Mouse (Mus musculus) intestine, embryonic 15.5 days (tissue): ENCODE data around the gene Pde6h. TPM values are rescaled to one million over a fixed set of nuclear protein-coding genes. Genes with fewer than 3 reads are reported as not detected.

ENCODE experiments used
- ATAC-seq: fragments of 200-750 bp; cut with Nextera tagmentation; 2 replicates; pipeline ENCODE4 v1.8.0; 2017; ENCODE audit warnings: moderate TSS enrichment, moderate library complexity
- H3K27ac ChIP-seq: fragments of 300-500 bp; sonication (generic); 2 replicates; pipeline ENCODE4 v1.5.1; 2015; ENCODE audit warnings: mild to moderate bottlenecking, inconsistent platforms
- H3K27me3 ChIP-seq: fragments of 300-500 bp; sonication (generic); replicated peaks from 2 replicates; pipeline ENCODE4 v1.6.1; 2015; ENCODE audit warnings: inconsistent platforms
- H3K36me3 ChIP-seq: fragments of 300-500 bp; sonication (generic); 2 replicates; pipeline ENCODE4 v1.6.1; 2015; ENCODE audit warnings: inconsistent platforms
- H3K4me1 ChIP-seq: fragments of 300-500 bp; sonication (generic); replicated peaks from 2 replicates; pipeline ENCODE4 v1.6.1; 2015; ENCODE audit warnings: inconsistent platforms
- H3K4me2 ChIP-seq: fragments of 300-500 bp; sonication (generic); replicated peaks from 2 replicates; pipeline ENCODE4 v1.6.1; 2015; ENCODE audit warnings: mild to moderate bottlenecking, inconsistent platforms
- H3K4me3 ChIP-seq: fragments of 300-500 bp; sonication (generic); replicated peaks from 2 replicates; pipeline ENCODE4 v1.5.1; 2015; ENCODE audit warnings: inconsistent platforms
- H3K9ac ChIP-seq: fragments of 300-500 bp; sonication (generic); 2 replicates; pipeline ENCODE4 v1.6.1; 2015; ENCODE audit warnings: inconsistent platforms
- H3K9me3 ChIP-seq: fragments of 300-500 bp; sonication (generic); 2 replicates; pipeline ENCODE4 v1.6.1; 2016; ENCODE audit warnings: inconsistent platforms
- WGBS: fragments of 180-500 bp; shearing (Covaris S2); methylation state at CpG from one replicate; pipeline ENCODE4 v1.1.7; 2015; 5-methylcytosine and 5-hydroxymethylcytosine counted together
- polyA plus RNA-seq: library from polyadenylated mRNA; unstranded; fragments of >200 nt; fragmentation: Nextera tagmentation; extraction: Ambion mirVana; gene quantifications from 2 replicates; pipeline ENCODE4 v1.2.1, GENCODE M21; 2015

Pde6h gene
- polyA plus RNA-seq, 1 experiment from 2014 or later: not detected

DNA sequence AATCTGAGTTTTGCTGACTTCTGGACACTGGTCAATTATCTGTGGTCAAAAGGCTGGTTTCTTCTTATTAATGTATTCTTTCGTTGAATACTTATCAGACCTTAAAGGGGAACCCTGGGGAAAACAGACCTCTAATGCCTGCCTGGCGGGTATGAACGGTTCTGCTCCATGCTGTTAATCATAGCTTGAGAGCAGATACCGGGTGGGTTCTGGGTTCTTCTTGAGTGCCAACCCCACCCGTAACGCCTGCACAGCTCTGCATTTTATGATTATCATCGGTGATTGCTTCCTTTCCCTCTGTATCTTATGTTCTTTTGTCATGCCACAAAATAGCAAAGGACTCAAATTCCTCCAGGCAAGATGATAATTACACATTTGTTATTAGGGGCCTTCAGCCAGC, 10.4 kb downstream of the Pde6h start:
- 84% methylated on average over 7 of the region's 7 CpGs for WGBS
- H3K9me3 ChIP-seq: no peaks in the 10 kb centered on the region
- no peak overlapping the region for H3K27ac ChIP-seq
- H3K4me3 ChIP-seq: no peak overlapping the region
- H3K27me3 ChIP-seq: no peaks in the 10 kb centered on the region
- no peak overlapping the region for H3K9ac ChIP-seq
- no peak overlapping the region for H3K4me2 ChIP-seq
- H3K36me3 ChIP-seq: no peaks in the 10 kb centered on the region
- H3K4me1 ChIP-seq: peaks cover 18% of the 10 kb centered on the region
- no peak for ATAC-seq

GRCm38 (mm10) chr6:136935233-136935632, 11.6 kb downstream of the Pde6h start:
- H3K27me3 ChIP-seq: no peaks in the 10 kb centered on the region
- no peaks in the 10 kb centered on the region for H3K36me3 ChIP-seq
- no peak overlapping the region for H3K9ac ChIP-seq
- H3K4me3 ChIP-seq: no peak overlapping the region
- WGBS: 66% methylated on average over 3 of the region's 3 CpGs
- no peak overlapping the region for H3K27ac ChIP-seq
- no peaks in the 10 kb centered on the region for H3K9me3 ChIP-seq
- H3K4me1 ChIP-seq: peaks cover 18% of the 10 kb centered on the region
- ATAC-seq: no peak
- no peak overlapping the region for H3K4me2 ChIP-seq

- Histone ChIP-seq H3K4me2 (no peak overlapping the region), H3K9ac (no peak overlapping the region), H3K36me3 (no peaks in the 10 kb centered on the region), H3K4me1 (peaks cover 16% of the 10 kb centered on the region), H3K27ac (no peak overlapping the region), H3K9me3 (no peaks in the 10 kb centered on the region), H3K4me3 (no peak overlapping the region), H3K27me3 (no peaks in the 10 kb centered on the region)
- WGBS: 79% methylated on average over 9 of the region's 9 CpGs
- ATAC-seq: no peak
Measured at GRCm38 (mm10) chr6:136936361-136936760, 12.7 kb downstream of the Pde6h start.

DNA sequence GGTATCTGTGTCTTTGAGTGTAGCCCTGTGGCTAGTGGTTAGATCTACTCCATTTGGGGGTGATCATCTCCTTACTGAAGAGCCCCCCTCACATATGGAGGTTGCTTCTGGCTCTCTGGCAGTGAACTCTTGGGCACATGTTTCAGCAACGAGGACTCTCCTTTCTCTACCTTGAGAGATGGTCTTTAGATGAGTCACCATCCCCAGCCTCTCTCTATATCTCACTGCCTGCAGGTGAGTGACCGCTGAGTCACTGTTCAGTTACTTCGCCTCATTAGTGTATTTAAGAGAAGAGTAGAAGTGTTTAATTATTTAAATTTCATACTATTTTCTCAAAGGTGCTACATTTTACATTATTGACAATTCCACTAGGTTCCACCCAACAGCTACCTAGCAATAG, 13.5 kb downstream of the Pde6h start:
- Histone ChIP-seq H3K4me2 (no peak overlapping the region), H3K9ac (no peak overlapping the region), H3K27ac (no peak overlapping the region), H3K27me3 (no peaks in the 10 kb centered on the region), H3K36me3 (no peaks in the 10 kb centered on the region), H3K9me3 (no peaks in the 10 kb centered on the region), H3K4me1 (peaks cover 18% of the 10 kb centered on the region), H3K4me3 (no peak overlapping the region)
- 83% methylated on average over 3 of the region's 3 CpGs for WGBS
- ATAC-seq: no peak

DNA sequence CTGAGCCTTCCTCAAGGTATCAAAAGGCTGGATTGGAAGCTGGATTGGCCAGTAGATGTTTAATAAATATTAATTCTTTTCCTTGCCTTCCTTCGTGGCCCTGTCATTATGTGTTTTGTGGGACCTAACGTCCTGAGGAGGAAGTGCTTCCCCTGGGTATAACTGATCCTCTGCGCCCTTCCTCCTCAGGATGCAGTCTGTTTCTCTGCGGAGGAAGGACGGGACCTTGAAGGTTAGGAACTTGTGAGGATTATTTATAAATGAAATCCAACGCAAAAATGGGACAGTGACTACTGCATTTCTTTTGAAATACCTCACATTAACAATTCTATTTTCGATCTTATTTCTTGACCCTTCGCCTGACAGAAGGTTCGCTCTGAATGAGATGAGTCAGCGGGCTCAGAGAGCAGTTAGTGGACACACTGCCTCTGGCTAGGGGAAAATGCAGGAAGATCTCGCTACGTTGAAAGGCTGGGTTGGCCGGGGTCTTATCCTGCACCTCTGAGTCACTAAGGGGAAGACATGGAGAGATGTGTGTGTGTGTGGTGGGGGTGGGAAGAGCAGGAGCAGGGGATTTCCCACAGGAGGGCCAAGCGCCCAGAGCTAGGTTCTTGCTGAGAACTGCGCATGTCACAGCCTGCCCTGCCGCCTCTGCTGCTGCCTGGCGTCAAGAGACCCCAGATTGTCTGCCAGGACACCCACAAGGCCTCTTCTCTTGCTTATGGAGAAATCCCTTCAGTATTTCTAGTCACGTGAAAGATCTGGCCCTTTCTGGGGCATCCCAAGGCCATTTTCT, 14.9 kb downstream of the Pde6h start:
- 73% methylated on average over 18 of the region's 18 CpGs for WGBS
- no peak overlapping the region for H3K9ac ChIP-seq
- H3K4me1 ChIP-seq: peaks cover 18% of the 10 kb centered on the region
- no peaks in the 10 kb centered on the region for H3K36me3 ChIP-seq
- no peaks in the 10 kb centered on the region for H3K9me3 ChIP-seq
- no peak overlapping the region for H3K4me3 ChIP-seq
- H3K27ac ChIP-seq: no peak overlapping the region
- ATAC-seq: no peak
- H3K4me2 ChIP-seq: no peak overlapping the region
- no peaks in the 10 kb centered on the region for H3K27me3 ChIP-seq

GRCm38 (mm10) chr6:136939326-136940187, 15.9 kb downstream of the Pde6h start:
- Histone ChIP-seq H3K9me3 (no peaks in the 10 kb centered on the region), H3K36me3 (no peaks in the 10 kb centered on the region), H3K27me3 (no peaks in the 10 kb centered on the region), H3K9ac (no peak overlapping the region), H3K4me2 (no peak overlapping the region), H3K4me1 (peaks cover 18% of the 10 kb centered on the region), H3K27ac (peak overlapping the region; percentile 66; the same call in 1 of the 2 replicates), H3K4me3 (no peak overlapping the region)
- no peak for ATAC-seq
- 69% methylated on average over 14 of the region's 14 CpGs for WGBS

GRCm38 (mm10) chr6:136940188-136940960, 16.7 kb downstream of the Pde6h start:
- no peak for ATAC-seq
- no peaks in the 10 kb centered on the region for H3K36me3 ChIP-seq
- no peak overlapping the region for H3K4me2 ChIP-seq
- no peak overlapping the region for H3K4me3 ChIP-seq
- H3K9ac ChIP-seq: no peak overlapping the region
- H3K27ac ChIP-seq: peak overlapping the region; percentile 66
- no peaks in the 10 kb centered on the region for H3K27me3 ChIP-seq
- H3K9me3 ChIP-seq: no peaks in the 10 kb centered on the region
- H3K4me1 ChIP-seq: peaks cover 18% of the 10 kb centered on the region
- 73% methylated on average over 11 of the region's 11 CpGs for WGBS

DNA sequence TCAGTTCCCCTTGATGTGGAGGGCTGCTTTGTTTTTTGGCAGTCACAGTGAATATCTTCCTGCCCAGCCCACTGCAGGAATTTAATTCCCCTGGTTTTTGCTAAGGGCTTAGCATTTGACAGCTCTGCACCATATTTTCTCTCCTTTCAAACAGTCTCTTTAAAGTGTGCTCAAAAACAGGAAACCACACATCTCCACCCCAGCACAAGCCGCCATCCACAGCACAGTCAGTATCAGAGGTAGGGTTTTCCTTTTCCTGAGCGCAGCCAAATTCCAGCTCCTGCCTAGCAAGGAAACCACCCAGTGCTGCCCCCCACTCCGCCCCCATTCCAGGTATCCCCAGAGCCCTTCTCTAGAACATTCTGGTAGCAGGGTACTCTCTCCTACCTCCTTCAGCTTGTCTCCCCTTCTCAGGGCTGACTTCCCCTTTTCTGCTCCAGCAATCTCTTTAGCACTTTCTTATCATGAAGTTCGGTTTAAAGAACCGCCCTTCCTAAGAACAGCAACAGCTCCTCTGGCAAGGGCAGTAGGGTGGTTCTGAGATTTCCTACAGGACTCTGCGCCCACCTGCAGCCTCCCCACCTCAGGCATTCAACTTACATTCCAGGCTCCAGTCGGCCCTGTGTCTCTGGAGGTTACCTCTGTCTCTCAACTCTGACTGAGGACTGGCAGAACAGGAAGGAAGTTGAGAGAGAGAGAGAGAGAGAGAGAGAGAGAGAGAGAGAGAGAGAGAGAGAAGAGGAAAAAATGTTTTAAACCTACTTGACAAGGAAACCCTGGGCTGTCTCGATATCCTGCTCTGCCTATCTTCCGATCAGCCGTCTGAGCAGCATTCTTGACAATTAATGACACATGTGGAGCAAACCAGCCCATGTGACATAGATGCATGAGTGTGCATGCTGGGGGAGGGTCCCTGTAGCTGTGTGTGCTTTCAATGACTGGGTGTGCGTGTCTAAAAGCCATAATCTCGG, 17.7 kb downstream of the Pde6h start, which contains the start of gene Arhgdib:
TSS of gene Arhgdib (minus strand) at position 849 of the 971 bp plus-strand sequence.
- Histone ChIP-seq H3K9ac (peak within 1 kb of the TSS; percentile 26; the same call in 1 of the 2 replicates), H3K9me3 (no peaks in the 10 kb centered on the region)

DNA sequence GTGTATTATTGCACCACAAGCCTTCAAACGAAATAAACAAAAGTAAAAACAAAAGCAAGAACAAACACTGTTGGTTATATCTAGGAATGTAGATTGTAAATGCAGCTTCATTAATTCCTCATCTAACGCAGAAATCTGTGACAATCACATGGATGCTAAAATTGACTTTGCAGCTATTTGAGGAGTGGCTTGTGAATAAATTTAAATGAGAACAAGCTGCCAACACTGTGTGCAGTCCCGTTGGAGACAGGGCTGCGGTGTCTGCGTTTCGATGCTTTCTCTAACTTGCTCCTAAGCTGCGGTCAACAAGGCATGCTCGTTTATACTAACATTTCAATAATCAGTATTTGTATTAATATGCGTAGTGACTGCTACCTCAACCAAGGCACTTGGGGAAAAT, 18.6 kb downstream of the Pde6h start:
- WGBS: 84% methylated on average over 9 of the region's 9 CpGs
- Histone ChIP-seq H3K27ac (no peak overlapping the region), H3K4me3 (no peak overlapping the region), H3K36me3 (no peaks in the 10 kb centered on the region), H3K9ac (no peak overlapping the region), H3K9me3 (no peaks in the 10 kb centered on the region), H3K4me2 (no peak overlapping the region), H3K27me3 (no peaks in the 10 kb centered on the region), H3K4me1 (peaks cover 18% of the 10 kb centered on the region)
- no peak for ATAC-seq

More for the DNA sequence above, 17.7 kb downstream of the Pde6h start, which contains the start of gene Arhgdib:
- H3K27me3 ChIP-seq: no peaks in the 10 kb centered on the region
- H3K4me2 ChIP-seq: peak within 1 kb of the TSS; percentile 35; the same call in 1 of the 2 replicates
- WGBS: 26% methylated on average over 12 of the region's 12 CpGs
- no peaks in the 10 kb centered on the region for H3K36me3 ChIP-seq
- peak within 1 kb of the TSS; percentile 77 for H3K27ac ChIP-seq
- H3K4me1 ChIP-seq: peaks cover 18% of the 10 kb centered on the region
- H3K4me3 ChIP-seq: no peak within 1 kb of the TSS
- ATAC-seq: peak; percentile 65

- no peak overlapping the region for H3K4me2 ChIP-seq
- no peak overlapping the region for H3K4me3 ChIP-seq
- H3K27me3 ChIP-seq: no peaks in the 10 kb centered on the region
- H3K36me3 ChIP-seq: no peaks in the 10 kb centered on the region
- no peak overlapping the region for H3K9ac ChIP-seq
- no peak overlapping the region for H3K27ac ChIP-seq
- H3K9me3 ChIP-seq: no peaks in the 10 kb centered on the region
- ATAC-seq: no peak
- peaks cover 18% of the 10 kb centered on the region for H3K4me1 ChIP-seq
Measured at GRCm38 (mm10) chr6:136943392-136943791, 19.8 kb downstream of the Pde6h start.

GRCm38 (mm10) chr6:136944511-136944910, 20.9 kb downstream of the Pde6h start:
- 53% methylated on average over 8 of the region's 8 CpGs for WGBS
- H3K27me3 ChIP-seq: no peaks in the 10 kb centered on the region

More at GRCm38 (mm10) chr6:136944511-136944910, 20.9 kb downstream of the Pde6h start:
- no peak overlapping the region for H3K27ac ChIP-seq
- H3K4me2 ChIP-seq: no peak overlapping the region
- H3K9ac ChIP-seq: no peak overlapping the region
- H3K4me1 ChIP-seq: peaks cover 13% of the 10 kb centered on the region; the same call in 1 of the 2 replicates
- H3K36me3 ChIP-seq: no peaks in the 10 kb centered on the region
- ATAC-seq: no peak
- H3K4me3 ChIP-seq: no peak overlapping the region
- H3K9me3 ChIP-seq: no peaks in the 10 kb centered on the region
